Mouse (Mus musculus) ES-Bruce4 (cell line): ENCODE measurements around the gene Gm10639. TPM values are rescaled to one million over a fixed set of nuclear protein-coding genes. Genes with fewer than 3 reads are reported as not detected.
"Not testable (repeated sequence)": the region's sequence is repeated elsewhere in the genome, so short reads cannot be mapped to it uniquely, and the experiment has no call there.

ENCODE experiments used
- H3K27ac ChIP-seq: 2 replicates; pipeline ENCODE4 v1.5.1; 2012; ENCODE audit warnings: low read length, inconsistent platforms; ENCODE audit not compliant: insufficient read depth
- H3K27me3 ChIP-seq: 2 replicates; pipeline ENCODE4 v1.6.1; 2012; ENCODE audit warnings: mild to moderate bottlenecking, low read length, inconsistent platforms; ENCODE audit not compliant: control insufficient read depth, poor library complexity, insufficient read depth, severe bottlenecking
- H3K36me3 ChIP-seq: 2 replicates; pipeline ENCODE4 v1.6.1; 2012; ENCODE audit warnings: inconsistent platforms, mild to moderate bottlenecking, low read length, moderate library complexity; ENCODE audit not compliant: control insufficient read depth, poor library complexity, insufficient read depth, severe bottlenecking
- H3K4me1 ChIP-seq: one replicate; pipeline ENCODE4 v1.8.1; 2011; ENCODE audit warnings: low read length; ENCODE audit not compliant: control insufficient read depth, insufficient read depth
- H3K4me3 ChIP-seq: 2 replicates; pipeline ENCODE4 v1.5.1; 2011; ENCODE audit warnings: low read depth, mild to moderate bottlenecking, low read length
- H3K9ac ChIP-seq: 2 replicates; pipeline ENCODE4 v1.6.1; 2012; ENCODE audit warnings: low read depth, mild to moderate bottlenecking, inconsistent platforms; ENCODE audit not compliant: poor library complexity, severe bottlenecking
- H3K9me3 ChIP-seq: replicated peaks from 2 replicates; pipeline ENCODE4 v1.6.1; 2012; ENCODE audit warnings: mild to moderate bottlenecking, low read length, inconsistent platforms; ENCODE audit not compliant: control insufficient read depth, poor library complexity, insufficient read depth, severe bottlenecking
- CTCF ChIP-seq: IDR thresholded peaks from one replicate; pipeline ENCODE4 v1.8.1; 2011; ENCODE audit warnings: low read depth, low read length
- EP300 ChIP-seq: IDR thresholded peaks from 2 replicates; pipeline ENCODE4 v1.6.1; 2011; ENCODE audit warnings: low read depth, low read length; ENCODE audit not compliant: insufficient read depth
- POLR2A ChIP-seq: IDR thresholded peaks from one replicate; pipeline ENCODE4 v1.8.1; 2011; ENCODE audit warnings: low read length; ENCODE audit not compliant: insufficient read depth
- polyA plus RNA-seq: library from polyadenylated mRNA; stranded (reverse); fragments of >200 nt; gene quantifications from 2 replicates; pipeline ENCODE4 v1.2.4, GENCODE M21; 2011; ENCODE audit warnings: low read depth; ENCODE audit not compliant: missing spikeins, insufficient read depth, insufficient read length

Gm10639 gene
- polyA plus RNA-seq, 1 experiment, result not detected

DNA sequence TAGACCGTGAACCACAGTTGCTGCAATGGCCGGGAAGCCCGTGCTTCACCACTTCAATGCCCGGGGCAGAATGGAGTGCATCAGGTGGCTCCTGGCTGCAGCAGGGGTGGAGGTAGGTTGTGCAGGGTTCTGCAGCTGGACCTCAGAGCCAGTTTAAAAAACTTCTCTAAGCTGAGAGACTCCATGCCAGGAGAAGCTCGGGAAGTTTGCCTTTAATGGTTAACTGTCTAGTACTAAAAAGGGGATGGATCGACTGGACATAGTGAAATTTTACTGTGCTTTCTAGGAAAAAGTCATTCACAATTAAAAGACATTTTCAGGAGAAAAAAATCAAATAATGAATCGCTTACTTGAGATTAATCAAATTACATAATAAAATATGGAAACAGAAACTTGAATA is 5.1 kb downstream of the Gm10639 start:
- H3K27ac ChIP-seq, H3K9ac ChIP-seq, H3K9me3 ChIP-seq, H3K27me3 ChIP-seq, H3K4me3 ChIP-seq, H3K4me1 ChIP-seq, H3K36me3 ChIP-seq: not testable (repeated sequence)

DNA sequence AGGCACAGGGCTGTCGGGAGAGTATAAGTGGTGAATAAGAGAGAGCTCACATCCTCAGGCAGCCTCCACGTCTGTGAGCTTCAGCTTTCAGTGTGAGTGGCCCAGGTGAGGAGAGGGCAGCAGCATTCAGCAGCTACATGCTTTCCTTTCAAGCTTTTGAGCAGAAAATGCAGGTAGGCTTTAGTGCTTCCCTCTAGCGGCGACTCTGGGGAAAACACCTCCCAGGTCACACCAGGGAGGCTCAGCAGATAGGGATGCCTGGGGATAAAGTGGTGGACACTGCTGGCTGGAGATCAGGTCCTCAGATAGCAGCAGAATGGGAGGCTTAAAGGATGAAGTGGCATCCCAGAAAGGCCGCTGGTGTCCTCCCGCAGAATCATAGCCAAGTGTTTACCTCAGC is 6.4 kb downstream of the Gm10639 start:
- not testable (repeated sequence) for H3K27ac ChIP-seq, H3K9ac ChIP-seq

GRCm38 (mm10) chr9:78298232-78298631 is 8.5 kb downstream of the Gm10639 start:
- TF ChIP-seq CTCF (no peak), POLR2A (no peak), EP300 (no peak)
- no peaks in the 10 kb centered on the region for H3K27me3 ChIP-seq
- H3K36me3 ChIP-seq, result no peaks in the 10 kb centered on the region
- no peaks in the 10 kb centered on the region for H3K9me3 ChIP-seq
- no peaks in the 10 kb centered on the region for H3K4me1 ChIP-seq
- no peak overlapping the region for H3K9ac ChIP-seq
- no peak overlapping the region for H3K27ac ChIP-seq
- H3K4me3 ChIP-seq, result no peak overlapping the region

More for the DNA sequence above, 6.4 kb downstream of the Gm10639 start:
- H3K36me3 ChIP-seq, H3K27me3 ChIP-seq, H3K4me3 ChIP-seq, H3K9me3 ChIP-seq, H3K4me1 ChIP-seq: not testable (repeated sequence)
- peak; percentile 74 for TF ChIP-seq CTCF

DNA sequence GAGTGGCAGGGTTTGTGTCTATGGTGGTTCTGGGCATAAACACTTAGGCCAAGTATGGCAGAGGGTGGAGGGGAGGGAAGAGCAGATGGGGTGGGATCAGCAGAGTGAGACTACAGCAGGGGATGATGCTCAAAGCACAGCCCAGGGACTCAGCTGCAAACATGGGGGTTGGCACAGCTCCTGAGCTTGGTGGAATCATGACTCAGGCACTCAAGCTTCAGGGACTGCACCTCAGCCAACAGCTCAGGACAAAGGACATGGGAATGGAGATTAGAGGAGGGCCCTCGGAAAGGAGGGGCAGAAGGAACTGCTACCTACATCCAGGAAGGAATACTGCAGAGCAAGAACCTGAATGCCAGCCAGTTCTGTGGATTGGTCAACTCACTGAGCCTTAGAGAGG is 9.4 kb downstream of the Gm10639 start:
- not testable (repeated sequence) for H3K4me1 ChIP-seq

GRCm38 (mm10) chr9:78308122-78308521 is 18.4 kb downstream of the Gm10639 start:
- H3K9me3 ChIP-seq, H3K4me1 ChIP-seq, H3K4me3 ChIP-seq, H3K27me3 ChIP-seq, H3K36me3 ChIP-seq, H3K9ac ChIP-seq, H3K27ac ChIP-seq: not testable (repeated sequence)

More for the DNA sequence above, 9.4 kb downstream of the Gm10639 start:
- H3K27me3 ChIP-seq, H3K9ac ChIP-seq, H3K9me3 ChIP-seq, H3K27ac ChIP-seq, H3K4me3 ChIP-seq, H3K36me3 ChIP-seq: not testable (repeated sequence)

DNA sequence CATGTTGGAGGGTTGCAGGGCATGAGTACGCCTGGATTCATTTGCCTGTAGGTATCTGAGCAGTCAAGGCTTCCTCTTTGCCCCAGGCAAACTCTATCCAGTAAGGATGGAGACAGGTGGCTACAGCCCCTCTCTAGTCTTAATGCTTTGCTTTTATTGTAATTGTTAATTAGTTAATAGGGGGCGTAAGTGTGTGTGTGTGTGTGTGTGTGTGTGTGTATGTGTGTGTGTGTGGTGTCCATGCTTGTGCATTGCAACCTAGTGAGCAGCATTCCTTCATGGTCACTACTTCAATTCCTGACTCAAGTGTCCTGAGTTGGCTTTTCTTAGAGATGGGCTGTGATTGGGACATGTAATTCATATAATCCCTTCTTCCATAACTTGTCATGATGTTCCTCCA is 25.0 kb downstream of the Gm10639 start, which contains the start of gene Omt2a:
TSS of gene Omt2a (minus strand) at position 101 of the 400 bp plus-strand sequence.
- H3K9ac ChIP-seq, result no peak within 1 kb of the TSS
- TF ChIP-seq CTCF (no peak), POLR2A (no peak), EP300 (no peak)
- no peak within 1 kb of the TSS for H3K27ac ChIP-seq
- no peaks in the 10 kb centered on the region for H3K9me3 ChIP-seq
- H3K36me3 ChIP-seq, result no peaks in the 10 kb centered on the region
- no peaks in the 10 kb centered on the region for H3K4me1 ChIP-seq
- no peaks in the 10 kb centered on the region for H3K27me3 ChIP-seq
- H3K4me3 ChIP-seq, result no peak within 1 kb of the TSS

- no peaks in the 10 kb centered on the region for H3K36me3 ChIP-seq
- H3K27ac ChIP-seq, result no peak overlapping the region
- TF ChIP-seq EP300 (no peak), POLR2A (no peak), CTCF (peak; percentile 29)
- no peaks in the 10 kb centered on the region for H3K4me1 ChIP-seq
- H3K9ac ChIP-seq, result no peak overlapping the region
- no peaks in the 10 kb centered on the region for H3K27me3 ChIP-seq
- no peaks in the 10 kb centered on the region for H3K9me3 ChIP-seq
- H3K4me3 ChIP-seq, result no peak overlapping the region
Observed at GRCm38 (mm10) chr9:78319499-78319898, 29.8 kb downstream of the Gm10639 start.

DNA sequence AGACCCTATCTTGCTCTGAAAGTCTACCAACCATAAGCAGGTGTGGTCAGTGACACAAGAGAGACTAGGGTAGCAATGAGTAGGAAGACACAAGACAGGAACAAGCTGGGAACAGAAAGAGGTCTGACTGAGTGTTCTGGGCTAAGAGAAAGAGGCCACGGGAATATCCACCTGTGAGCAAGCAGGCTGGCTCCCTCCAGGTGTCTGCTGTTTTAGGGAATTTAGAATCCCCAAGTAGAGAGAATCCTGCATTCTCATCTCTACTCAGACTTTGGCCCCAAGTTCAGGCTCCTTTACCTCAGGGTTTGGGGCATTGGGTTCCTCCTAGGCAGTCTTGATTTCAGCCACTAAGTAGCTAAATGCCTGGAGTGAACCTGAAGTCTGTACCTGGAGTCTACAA is 37.6 kb downstream of the Gm10639 start, which contains the start of gene Omt2b:
TSS of gene Omt2b (plus strand) at position 301 of the 400 bp plus-strand sequence.
- not testable (repeated sequence) for H3K4me1 ChIP-seq, H3K36me3 ChIP-seq, H3K27ac ChIP-seq, H3K27me3 ChIP-seq, H3K9me3 ChIP-seq, H3K4me3 ChIP-seq, H3K9ac ChIP-seq

DNA sequence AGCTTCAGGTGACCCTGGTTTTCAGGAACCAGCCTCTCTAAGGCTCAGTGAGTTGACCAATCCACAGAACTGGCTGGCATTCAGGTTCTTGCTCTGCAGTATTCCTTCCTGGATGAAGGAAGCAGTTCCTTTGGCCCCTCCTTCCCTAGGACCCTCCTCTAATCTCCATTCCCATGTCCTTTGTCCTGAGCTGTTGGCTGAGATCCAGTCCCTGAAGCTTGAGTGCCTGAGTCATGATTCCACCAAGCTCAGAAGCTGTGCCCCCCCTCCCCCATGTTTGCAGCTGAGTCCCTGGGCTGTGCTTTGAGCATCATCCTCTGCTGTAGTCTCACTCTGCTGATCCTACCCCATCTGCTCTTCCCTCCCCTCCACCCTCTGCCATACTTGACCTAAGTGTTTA is 47.3 kb downstream of the Gm10639 start:
- H3K27me3 ChIP-seq, H3K4me3 ChIP-seq, H3K27ac ChIP-seq, H3K9me3 ChIP-seq, H3K36me3 ChIP-seq, H3K4me1 ChIP-seq, H3K9ac ChIP-seq: not testable (repeated sequence)
